Comparison of ENCODE assay signal across 8 mouse cellular contexts in genomic region chr11:73199879-73200278, GRCm38 (mm10). TPM values are rescaled to one million over a fixed set of nuclear protein-coding genes. Genes with fewer than 3 reads are reported as not detected.
A peak's percentile ranks its signal among the peaks of the same experiment; 100 is the strongest.
DNase-seq lines count a peak whose midpoint lies in the region; ATAC-seq and TF ChIP-seq lines count a peak whose summit lies in the region.

No protein-coding gene starts in this region.

- TF ChIP-seq POLR2A in limb, embryonic 14.5 days (IDR thresholded peaks at IDR 0.05; ENCODE audit: borderline replicate concordance, extremely low read depth, insufficient read depth, insufficient read length): no peak

- peaks cover 22% of the 10 kb centered on the region for H3K4me1 ChIP-seq in hindbrain, embryonic 10.5 days (replicated peaks)
- peaks cover 3% of the 10 kb centered on the region; the same call in 1 of the 2 replicates for H3K4me1 ChIP-seq in limb, embryonic 14.5 days (ENCODE audit: control insufficient read depth, insufficient read depth, low read length)

- peaks cover 15% of the 10 kb centered on the region for H3K27me3 ChIP-seq in hindbrain, embryonic 10.5 days (ENCODE audit: insufficient read depth, poor library complexity, severe bottlenecking)
- no peaks in the 10 kb centered on the region for H3K27me3 ChIP-seq in limb, embryonic 14.5 days (ENCODE audit: control insufficient read depth, insufficient read depth, low read length)

- peak overlapping the region; percentile 68 for H3K9ac ChIP-seq in limb, embryonic 14.5 days (ENCODE audit: low read depth, low read length, severe bottlenecking)

- DNase-seq in adrenal gland, adult 2 months: peak; percentile 43
- no peak for DNase-seq in adrenal gland, adult 18-20 months (ENCODE audit: low spot score in 2 of 2)
- DNase-seq in ZHBTc4 (ENCODE audit: low read depth, low spot score): peak; percentile 17
- no peak for DNase-seq in hindbrain, embryonic 10.5 days (ENCODE audit: low spot score)
- DNase-seq in limb, embryonic 14.5 days (ENCODE audit: low spot score): no peak
- peak; percentile 63 to 74 for DNase-seq in natural killer cell, adult 2 months (ENCODE audit: low spot score in 2 of 2)
- DNase-seq in left cerebral cortex, postnatal 10 days (ENCODE audit: extremely low spot score in 1 of 2, low spot score in 2 of 2): no peak
- no peak for DNase-seq in frontal cortex, postnatal 10 days (ENCODE audit: low spot score in 2 of 2)

- peak overlapping the region; percentile 86; the same call in 1 of the 2 replicates for H3K27ac ChIP-seq in hindbrain, embryonic 10.5 days
- H3K27ac ChIP-seq in limb, embryonic 14.5 days (replicated peaks; ENCODE audit: low read depth, low read length): no peak overlapping the region

- H3K4me3 ChIP-seq in hindbrain, embryonic 10.5 days: peak overlapping the region; percentile 73
- H3K4me3 ChIP-seq in limb, embryonic 14.5 days (replicated peaks; ENCODE audit: low read length): peak overlapping the region; percentile 66

- peak overlapping the region; percentile 93 for H3K4me2 ChIP-seq in limb, embryonic 14.5 days (replicated peaks; ENCODE audit: low read depth, low read length, severe bottlenecking)

- no peaks in the 10 kb centered on the region for H3K9me3 ChIP-seq in hindbrain, embryonic 10.5 days
- no peaks in the 10 kb centered on the region for H3K9me3 ChIP-seq in limb, embryonic 14.5 days (ENCODE audit: control insufficient read depth, low read length)

- intact Hi-C loops in left cerebral cortex, postnatal 10 days (cut with DNase I): no loop called here

- no peak for ATAC-seq in limb, embryonic 14.5 days (ENCODE audit: low FRiP score, low read depth)

- peaks cover 12% of the 10 kb centered on the region; the same call in 1 of the 2 replicates for H3K36me3 ChIP-seq in hindbrain, embryonic 10.5 days
- H3K36me3 ChIP-seq in limb, embryonic 14.5 days (ENCODE audit: control insufficient read depth, insufficient read depth, low read length): 0 out of 2 replicates have a peak, but pooled peaks cover 3% of the 10 kb centered on the region

- 5% methylated on average over 12 of the region's 12 CpGs for WGBS in hindbrain, embryonic 10.5 days
- 3% methylated on average over 11 of the region's 12 CpGs for WGBS in limb, embryonic 14.5 days

RNA-seq across cellular contexts. Expression of gene Shpk, which starts 0.6 kb away (rescaled TPM):
- total RNA-seq in adrenal gland, adult 2 months (2021): 10 to 100 TPM in 1 of 2 experiments, 1 to 10 TPM in 1; 8.8 to 12.4 TPM
- polyA plus RNA-seq in adrenal gland, adult 2 months (2012; rRNA removed): 10.0 and 10.9 TPM in 2 replicates
- 10 to 100 TPM in 1 of 2 experiments, 1 to 10 TPM in 1; 7.1 to 11.7 TPM for total RNA-seq in adrenal gland, adult 18-20 months (2021)
- 1.1 and 1.7 TPM in 2 replicates for polyA plus RNA-seq in hindbrain, embryonic 10.5 days (2016; fragmentation: Nextera tagmentation; extraction: Ambion mirVana)
- polyA plus RNA-seq in limb, embryonic 14.5 days (2012; rRNA removed): 3.0 and 3.1 TPM in 2 replicates
- polyA plus RNA-seq in limb, embryonic 14.5 days (2014; fragmentation: Nextera tagmentation; extraction: Ambion mirVana): 1.8 and 2.8 TPM in 2 replicates
- 1 to 10 TPM; 2.1 to 3.0 TPM for total RNA-seq in left cerebral cortex, postnatal 10 days (2021)

RNA-seq across cellular contexts. Expression of gene Ctns, which starts 1.0 kb away (rescaled TPM):
- 10 to 100 TPM; 16.8 to 18.3 TPM for total RNA-seq in adrenal gland, adult 2 months (2021)
- 11.1 and 12.5 TPM in 2 replicates for polyA plus RNA-seq in adrenal gland, adult 2 months (2012; rRNA removed)
- 10 to 100 TPM; 16.5 to 18.8 TPM for total RNA-seq in adrenal gland, adult 18-20 months (2021)
- 15.4 and 19.9 TPM in 2 replicates for polyA plus RNA-seq in hindbrain, embryonic 10.5 days (2016; fragmentation: Nextera tagmentation; extraction: Ambion mirVana)
- 25.9 and 32.0 TPM in 2 replicates for polyA plus RNA-seq in limb, embryonic 14.5 days (2012; rRNA removed)
- 24.6 and 27.4 TPM in 2 replicates for polyA plus RNA-seq in limb, embryonic 14.5 days (2014; fragmentation: Nextera tagmentation; extraction: Ambion mirVana)
- total RNA-seq in left cerebral cortex, postnatal 10 days (2021): 10 to 100 TPM; 17.6 to 18.2 TPM

RNA-seq across cellular contexts. Expression of gene Tax1bp3, which starts 23.0 kb away (rescaled TPM):
- total RNA-seq in adrenal gland, adult 2 months (2021): 10 to 100 TPM; 71.0 to 87.8 TPM
- polyA plus RNA-seq in adrenal gland, adult 2 months (2012; rRNA removed): 71.0 and 77.0 TPM in 2 replicates
- total RNA-seq in adrenal gland, adult 18-20 months (2021): 10 to 100 TPM; 70.0 to 91.8 TPM
- polyA plus RNA-seq in hindbrain, embryonic 10.5 days (2016; fragmentation: Nextera tagmentation; extraction: Ambion mirVana): 207 and 237 TPM in 2 replicates
- polyA plus RNA-seq in limb, embryonic 14.5 days (2012; rRNA removed): 106 and 135 TPM in 2 replicates
- 224 and 235 TPM in 2 replicates for polyA plus RNA-seq in limb, embryonic 14.5 days (2014; fragmentation: Nextera tagmentation; extraction: Ambion mirVana)
- 10 to 100 TPM; 18.2 to 20.2 TPM for total RNA-seq in left cerebral cortex, postnatal 10 days (2021)

RNA-seq across cellular contexts. Expression of gene Emc6, which starts 23.0 kb away (rescaled TPM):
- total RNA-seq in adrenal gland, adult 2 months (2021): 10 to 100 TPM; 86.1 to 88.7 TPM
- 91.0 and 117 TPM in 2 replicates for polyA plus RNA-seq in adrenal gland, adult 2 months (2012; rRNA removed)
- total RNA-seq in adrenal gland, adult 18-20 months (2021): 10 to 100 TPM; 77.7 to 94.3 TPM
- polyA plus RNA-seq in hindbrain, embryonic 10.5 days (2016; fragmentation: Nextera tagmentation; extraction: Ambion mirVana): 132 and 134 TPM in 2 replicates
- polyA plus RNA-seq in limb, embryonic 14.5 days (2012; rRNA removed): 64.7 and 79.8 TPM in 2 replicates
- 101 and 102 TPM in 2 replicates for polyA plus RNA-seq in limb, embryonic 14.5 days (2014; fragmentation: Nextera tagmentation; extraction: Ambion mirVana)
- total RNA-seq in left cerebral cortex, postnatal 10 days (2021): 10 to 100 TPM; 59.7 to 65.4 TPM

RNA-seq across cellular contexts. Expression of gene Trpv1, which starts 34.2 kb away (rescaled TPM):
- under 1 TPM; 0.21 to 0.26 TPM for total RNA-seq in adrenal gland, adult 2 months (2021)
- polyA plus RNA-seq in adrenal gland, adult 2 months (2012; rRNA removed): 0.62 and 1.0 TPM in 2 replicates
- under 1 TPM; 0.27 to 0.80 TPM for total RNA-seq in adrenal gland, adult 18-20 months (2021)
- not detected in 2 replicates for polyA plus RNA-seq in hindbrain, embryonic 10.5 days (2016; fragmentation: Nextera tagmentation; extraction: Ambion mirVana)
- polyA plus RNA-seq in limb, embryonic 14.5 days (2012; rRNA removed): 0.20 and 0.22 TPM in 2 replicates
- polyA plus RNA-seq in limb, embryonic 14.5 days (2014; fragmentation: Nextera tagmentation; extraction: Ambion mirVana): 0.41 TPM in 1 of 2 replicates, not detected in the other
- total RNA-seq in left cerebral cortex, postnatal 10 days (2021): under 1 TPM; 0.32 to 0.43 TPM

Comparison
In these comparisons a context has a peak if more than half of its experiments do, and no peak if none do; other contexts are left out.
1. DNase-seq: peak in adrenal gland, adult 2 months (single experiment), ZHBTc4 (single experiment) and natural killer cell, adult 2 months (2 of 2); none in adrenal gland, adult 18-20 months (0 of 2), hindbrain, embryonic 10.5 days (single experiment), limb, embryonic 14.5 days (single experiment), left cerebral cortex, postnatal 10 days (0 of 2) and frontal cortex, postnatal 10 days (0 of 2).